Mouse (Mus musculus): ENCODE measurements around the gene Trip4.

Trip4 gene

DNA sequence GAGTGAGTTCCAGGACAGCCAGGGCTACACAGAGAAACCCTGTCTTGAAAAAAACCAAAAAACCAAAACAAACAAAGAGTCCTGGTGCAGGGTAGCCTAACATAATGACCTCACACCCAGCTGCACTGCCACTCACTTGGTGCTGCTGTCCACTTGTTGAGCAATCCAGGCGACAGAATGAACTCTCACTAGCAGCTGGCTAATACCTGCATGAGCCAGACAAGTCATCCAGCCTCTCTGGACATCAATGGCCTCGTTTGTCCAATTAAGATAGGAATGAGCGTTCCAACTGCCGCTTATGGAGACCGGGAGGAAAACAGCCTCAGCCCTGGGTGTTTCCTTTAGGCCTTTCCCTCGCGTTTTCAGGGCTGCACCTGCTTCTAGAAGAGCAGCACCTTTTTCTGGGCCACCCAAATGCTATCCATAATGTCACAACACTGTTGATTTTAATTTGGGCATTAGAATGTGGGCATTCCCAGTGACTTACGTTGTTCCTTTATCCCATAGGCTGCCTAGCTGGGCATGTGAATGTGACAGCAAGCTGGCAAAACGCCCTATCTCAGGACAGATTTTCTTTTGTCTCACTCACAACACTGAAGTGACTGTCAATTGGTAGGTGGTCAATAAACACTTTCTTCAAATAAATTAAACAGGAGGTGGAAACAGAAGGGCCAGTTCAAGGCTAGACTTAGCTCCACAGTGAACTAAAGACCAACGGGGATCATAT, 73.8 kb downstream of the Trip4 start:
- DNase-seq (ENCODE audit: low read depth, low spot score): no peak

DNA sequence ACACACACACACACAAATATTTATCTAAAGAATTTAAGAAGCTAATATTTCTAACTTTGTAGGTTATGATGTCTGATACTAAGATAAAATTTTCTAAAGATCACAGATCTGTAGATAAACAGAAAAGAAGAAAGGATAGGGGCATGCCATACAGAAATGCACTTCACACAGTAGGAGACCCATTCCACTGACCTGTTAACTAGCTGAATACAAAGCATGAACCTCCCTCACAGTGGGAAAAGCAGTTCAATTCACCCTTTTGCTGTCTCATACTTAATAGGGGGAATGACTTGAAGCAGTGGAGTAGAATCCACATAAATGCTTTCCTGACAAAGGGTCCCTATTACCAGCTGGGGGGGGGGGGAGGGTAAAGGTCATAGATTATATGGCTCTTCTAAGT, 75.0 kb downstream of the Trip4 start:
- no peak for DNase-seq (ENCODE audit: low read depth, low spot score)

DNA sequence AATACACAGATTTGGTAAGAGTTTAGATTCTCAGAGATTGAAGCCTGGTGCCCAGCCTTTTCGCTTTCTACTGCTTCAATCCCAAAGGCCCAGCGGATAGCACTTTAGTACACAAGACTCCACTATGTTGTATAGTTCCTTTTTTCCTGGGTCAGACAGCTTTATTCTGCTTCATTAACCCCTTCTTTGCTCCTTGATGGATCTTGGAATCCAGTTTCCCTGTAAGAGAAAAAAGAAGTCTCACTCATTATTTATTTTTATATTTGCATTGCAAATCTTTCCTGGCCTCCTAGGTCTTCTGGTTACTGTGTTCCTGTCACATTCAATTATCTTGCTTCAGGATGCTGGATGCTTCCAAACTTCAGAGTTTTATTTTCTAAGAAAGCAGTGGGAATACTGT, 75.4 kb downstream of the Trip4 start:
- DNase-seq (ENCODE audit: low read depth, low spot score): no peak

DNA sequence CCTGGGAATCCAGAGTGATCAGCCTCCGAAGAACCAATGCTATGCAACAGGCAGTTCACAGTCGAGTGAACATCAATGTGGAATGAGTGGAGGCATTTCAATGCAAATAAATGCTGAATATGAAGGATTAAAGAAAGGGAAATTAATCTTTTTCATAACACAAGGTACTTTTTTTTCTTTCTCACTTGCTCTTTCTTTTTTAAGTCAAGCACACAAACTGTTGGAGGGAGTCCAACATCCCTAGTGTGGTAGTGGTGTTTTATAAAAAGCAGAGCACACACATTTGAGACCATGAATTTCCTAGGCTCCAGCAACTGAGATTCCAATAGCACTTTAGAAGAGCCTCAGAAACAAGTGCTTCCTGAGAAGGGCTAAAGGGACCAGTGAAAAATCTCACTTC, 76.6 kb downstream of the Trip4 start:
- DNase-seq (ENCODE audit: low read depth, low spot score): no peak

DNA sequence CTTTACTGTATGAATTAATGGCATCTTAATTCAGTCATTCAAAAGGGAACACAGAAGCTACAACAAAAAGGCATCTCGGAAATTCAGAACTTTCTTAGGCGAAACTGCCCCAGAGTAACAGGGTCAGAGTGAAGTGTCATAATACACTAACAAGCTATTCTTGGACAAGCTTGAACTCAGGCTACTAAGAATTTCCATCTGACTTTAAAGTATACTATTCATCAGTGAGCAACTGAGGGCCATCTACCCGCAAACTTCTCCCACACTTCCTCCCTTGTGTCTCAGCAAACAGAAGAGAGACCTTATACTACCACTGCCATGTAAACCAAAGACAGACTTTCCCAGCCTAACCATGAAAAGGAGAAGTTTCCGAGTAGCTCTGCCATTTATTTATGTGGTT, 77.4 kb downstream of the Trip4 start:
- DNase-seq (ENCODE audit: low read depth, low spot score): no peak

DNA sequence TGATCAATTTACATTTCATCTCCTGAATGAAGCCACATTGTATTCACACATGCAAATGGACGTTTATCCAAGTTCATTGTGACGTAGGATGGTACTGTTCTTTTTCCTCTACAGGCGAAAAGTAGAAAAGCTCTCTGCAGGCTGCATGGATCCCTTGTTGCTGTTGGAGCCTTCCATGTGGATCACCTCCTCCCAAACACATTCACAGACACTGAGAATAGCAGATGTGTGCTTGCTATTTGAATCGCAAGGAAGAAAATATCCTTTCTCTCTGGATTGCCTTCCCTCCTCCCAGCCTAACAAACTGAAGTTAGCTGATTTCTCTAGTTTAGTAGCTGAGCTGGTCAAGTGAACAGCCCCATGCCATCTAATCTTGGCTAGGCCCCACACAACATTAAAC, 78.3 kb downstream of the Trip4 start:
- DNase-seq (ENCODE audit: low read depth, low spot score): no peak

DNA sequence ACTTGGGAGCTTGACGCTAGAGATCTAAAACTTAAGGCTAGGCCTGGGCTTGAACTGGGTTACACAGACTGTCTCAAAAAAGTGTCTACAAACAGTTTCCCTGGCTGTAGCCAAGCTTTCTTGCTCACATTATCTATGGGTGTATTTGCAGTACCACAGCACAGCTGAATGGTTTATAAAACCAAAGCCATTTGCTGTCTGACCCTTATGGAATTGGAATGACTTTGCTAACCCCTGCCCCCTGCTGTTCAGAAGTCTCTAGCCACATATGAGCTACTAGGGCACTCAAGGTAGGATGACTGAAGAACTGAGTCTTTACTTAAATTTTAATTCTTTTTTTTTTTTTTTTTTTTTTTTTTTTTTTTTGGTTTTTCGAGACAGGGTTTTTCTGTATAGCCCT, 79.2 kb downstream of the Trip4 start:
- DNase-seq (ENCODE audit: low read depth, low spot score): peak; percentile 56

DNA sequence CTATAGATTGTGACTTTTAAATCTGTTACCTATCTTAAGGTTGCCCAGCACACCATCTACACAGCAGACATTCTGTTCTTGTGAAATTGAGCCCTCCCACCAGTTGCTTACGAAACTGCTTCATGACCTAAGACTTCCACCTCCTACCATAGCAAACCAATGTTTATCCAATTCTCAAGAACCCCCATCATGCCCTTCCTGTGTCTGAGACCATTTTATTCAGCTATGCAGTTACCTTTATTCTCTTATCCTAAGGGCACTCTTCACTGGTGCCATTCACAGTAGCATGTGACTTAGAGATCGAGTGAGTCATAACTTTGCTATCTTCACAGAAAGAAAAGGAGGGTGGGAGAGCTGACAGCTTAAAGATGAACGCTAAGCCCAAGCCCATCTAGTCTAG, 80.1 kb downstream of the Trip4 start:
- DNase-seq (ENCODE audit: low read depth, low spot score): no peak

DNA sequence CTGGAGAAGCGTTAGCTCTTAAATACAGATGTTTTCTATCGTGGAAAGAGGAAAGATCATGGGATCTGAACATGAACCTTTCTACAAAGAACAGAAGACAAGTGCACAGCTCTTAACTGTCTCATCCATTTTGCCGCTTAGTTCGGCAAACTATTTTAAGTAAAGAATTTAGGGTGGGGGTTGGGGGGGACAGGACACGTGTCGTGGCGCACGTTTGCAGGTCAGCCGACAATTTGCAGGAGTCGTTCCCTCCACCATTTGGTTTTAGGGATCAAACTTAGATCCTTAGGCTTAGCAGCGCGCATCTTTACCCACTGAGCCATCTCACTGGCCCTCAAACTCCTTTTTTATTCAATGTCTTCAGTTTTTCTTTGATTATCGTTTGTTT, 80.6 kb downstream of the Trip4 start:
- DNase-seq (ENCODE audit: low read depth, low spot score): no peak

DNA sequence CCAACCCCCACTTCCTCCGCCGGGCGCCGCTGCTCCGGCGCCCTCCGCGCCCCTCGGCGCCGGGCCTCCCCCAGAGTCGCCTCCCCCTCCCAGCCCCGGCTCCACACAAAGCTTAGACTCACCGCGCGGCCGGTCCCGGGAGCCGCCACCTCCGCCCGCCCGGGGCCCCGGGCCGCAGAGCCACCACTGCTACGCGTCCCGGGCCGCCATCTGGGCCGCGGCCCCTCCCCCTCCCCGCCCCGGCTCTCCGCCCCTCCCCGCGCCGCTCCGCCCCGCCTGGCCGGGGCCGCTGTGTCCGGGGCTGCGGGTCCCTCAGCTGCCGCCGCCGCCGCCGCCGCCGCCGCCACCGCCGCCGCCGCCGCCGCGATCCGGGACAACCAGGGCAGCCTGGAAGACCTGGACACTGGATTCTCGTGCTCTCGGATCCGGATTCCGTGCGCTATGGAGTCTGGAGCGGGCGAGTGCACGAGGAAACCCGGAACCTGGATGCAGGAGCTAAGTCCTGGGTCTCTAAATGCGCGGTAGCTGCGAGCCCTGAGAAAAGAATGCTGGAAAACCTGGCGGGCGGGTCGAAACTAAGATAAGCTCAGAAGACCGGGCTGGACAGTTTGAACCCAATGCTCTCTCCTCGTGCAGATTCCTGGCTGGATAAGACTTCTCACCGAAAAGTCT, 81.1 kb downstream of the Trip4 start, which contains the start of gene Zfp609:
TSS of gene Zfp609 (minus strand) at position 221 of the 672 bp plus-strand sequence.
- peak; percentile 97 for DNase-seq (ENCODE audit: low read depth, low spot score)

DNA sequence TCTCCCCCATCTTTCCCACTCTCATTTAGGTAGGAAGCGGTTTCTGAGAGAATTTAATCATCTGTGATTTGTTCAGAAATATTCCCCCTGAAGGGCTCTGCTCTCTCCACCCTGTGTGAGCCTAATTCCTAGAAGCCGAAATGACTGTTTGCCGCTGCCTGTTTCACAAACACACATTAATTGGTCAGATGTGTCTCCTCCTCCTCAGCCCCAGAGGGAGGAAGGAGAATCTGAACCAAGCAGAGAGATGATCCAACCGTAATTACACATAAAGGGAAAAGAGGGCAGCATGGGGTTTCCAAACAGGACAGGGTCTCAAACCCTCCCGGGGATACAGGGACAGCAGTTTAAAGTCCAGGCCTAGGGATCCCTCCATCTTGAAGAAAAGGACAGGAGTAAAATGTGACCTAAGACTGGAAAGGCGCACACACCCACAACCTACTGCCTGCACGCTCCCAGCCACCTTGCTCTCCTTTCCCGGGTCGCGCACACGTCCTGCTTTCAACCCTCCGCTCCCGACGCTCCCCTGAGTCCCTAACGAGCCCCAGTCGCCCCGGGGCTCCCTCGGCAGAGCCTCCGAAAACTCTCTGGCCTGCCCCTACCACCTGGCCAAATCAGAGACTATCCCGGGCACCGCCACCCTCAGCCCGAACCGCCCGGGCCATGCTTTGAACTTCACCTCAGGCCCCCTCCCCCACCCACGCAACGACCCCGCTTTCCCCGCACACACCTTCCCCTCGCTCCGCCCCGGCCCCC, 81.8 kb downstream of the Trip4 start:
- peak; percentile 74 for DNase-seq (ENCODE audit: low read depth, low spot score)

DNA sequence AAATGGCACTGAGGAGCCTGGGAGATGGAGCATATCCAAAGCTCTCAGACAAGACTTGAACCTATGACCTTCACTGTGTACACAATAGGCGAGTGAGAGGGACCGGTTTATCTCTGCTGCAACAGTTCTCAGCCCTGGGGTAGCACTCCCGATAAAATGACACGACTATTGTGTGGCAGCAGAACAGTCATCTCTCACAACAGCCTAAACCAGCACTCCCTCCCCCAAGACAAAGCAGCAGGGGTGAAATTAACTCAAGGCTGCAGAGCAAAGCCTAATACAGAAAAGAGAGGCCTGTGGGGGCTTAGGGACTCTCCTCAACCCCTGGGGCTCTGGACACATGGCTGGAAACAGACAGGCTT, 82.4 kb downstream of the Trip4 start:
- DNase-seq (ENCODE audit: low read depth, low spot score): peak; percentile 18

DNA sequence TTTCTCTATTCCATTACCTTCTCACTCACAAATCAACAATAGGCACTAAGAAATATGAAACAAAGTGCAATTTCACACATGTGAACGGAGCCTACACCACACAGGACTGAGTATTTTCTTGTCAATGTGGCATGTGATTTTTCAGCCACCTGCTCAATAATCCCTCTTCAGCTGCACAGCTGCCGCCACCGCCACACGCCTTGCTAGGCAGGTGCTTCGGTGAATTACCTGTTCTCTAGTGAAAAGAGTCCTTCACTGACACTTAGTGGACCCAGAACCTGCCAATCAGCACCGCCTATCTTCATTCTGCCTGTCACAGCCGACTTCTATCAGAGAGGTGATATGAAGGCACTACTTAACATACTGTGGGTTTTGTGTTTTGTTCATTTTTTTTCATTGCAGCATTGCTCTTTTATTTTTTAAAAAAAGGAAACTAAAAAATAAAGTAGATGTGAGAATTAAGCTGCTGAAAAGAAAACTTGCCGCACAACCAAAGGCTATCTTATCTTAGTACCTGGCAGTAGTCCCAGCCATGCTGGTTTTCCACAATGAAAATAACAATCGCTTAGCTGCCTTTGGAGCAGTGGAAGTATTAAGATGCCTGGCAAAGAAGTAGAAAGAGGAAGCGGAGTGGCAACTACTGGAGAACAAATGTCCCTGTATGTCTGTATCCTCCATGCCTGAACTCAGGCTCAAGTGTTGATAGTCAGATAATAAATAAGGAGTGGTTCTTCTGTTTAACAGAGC, 84.7 kb downstream of the Trip4 start:
- no peak for DNase-seq (ENCODE audit: low read depth, low spot score)

DNA sequence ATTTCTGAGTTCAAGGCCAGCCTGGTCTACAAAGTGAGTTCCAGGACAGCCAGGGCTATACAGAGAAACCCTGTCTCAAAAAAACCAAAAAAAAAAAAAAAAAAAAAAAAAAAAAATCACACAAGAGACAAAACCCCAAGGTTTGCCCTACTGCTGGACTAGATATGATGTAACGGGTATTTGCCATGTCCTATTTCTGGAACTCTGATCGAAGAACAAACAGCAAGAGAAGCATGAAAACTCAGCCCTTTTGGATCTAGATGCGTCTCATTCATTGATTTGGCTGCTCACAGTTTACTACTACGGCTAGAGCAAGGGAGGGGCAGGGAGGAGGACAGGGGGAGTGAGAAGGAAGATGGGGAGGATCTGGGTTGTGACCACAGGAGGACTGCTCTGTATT, 86.6 kb downstream of the Trip4 start:
- no peak for DNase-seq (ENCODE audit: low read depth, low spot score)

DNA sequence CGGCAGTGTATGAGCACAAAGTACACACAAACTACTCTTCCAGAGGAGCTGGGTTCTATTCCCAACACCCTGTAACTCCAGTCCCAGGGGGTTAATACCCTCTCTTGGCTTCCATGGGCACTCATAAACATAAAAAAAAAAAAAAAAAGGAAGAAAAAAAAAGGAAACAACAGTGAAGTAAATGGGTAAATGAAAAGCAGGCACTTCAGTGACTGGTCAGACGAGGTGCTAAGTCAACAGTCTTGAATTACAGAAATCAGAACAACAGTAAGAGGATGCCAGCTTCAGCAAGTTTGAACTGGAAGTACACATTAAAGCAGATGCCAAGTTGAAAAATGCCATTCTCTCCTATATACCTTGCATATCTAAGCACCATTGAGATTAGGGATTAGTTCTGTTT, 88.3 kb downstream of the Trip4 start:
- DNase-seq (ENCODE audit: low read depth, low spot score): no peak

DNA sequence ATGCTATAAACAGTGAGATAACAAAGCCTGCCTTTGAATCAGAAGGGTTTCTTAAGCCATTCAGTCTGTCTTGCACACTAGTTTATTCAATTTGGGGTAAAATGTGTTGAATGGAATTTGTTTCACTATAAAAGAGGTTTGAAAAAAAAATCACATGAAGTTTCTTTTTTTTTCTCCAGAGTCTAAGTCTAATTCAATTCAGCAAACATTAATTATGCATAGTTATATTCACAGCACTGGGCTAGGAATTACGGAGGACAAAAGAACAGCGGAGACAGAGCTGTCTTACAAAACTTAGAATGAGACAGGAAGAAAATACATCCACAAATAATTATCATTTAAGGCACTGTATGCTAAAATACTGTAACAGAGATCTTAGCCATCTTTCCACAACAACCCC, 90.2 kb downstream of the Trip4 start:
- DNase-seq (ENCODE audit: low read depth, low spot score): no peak

DNA sequence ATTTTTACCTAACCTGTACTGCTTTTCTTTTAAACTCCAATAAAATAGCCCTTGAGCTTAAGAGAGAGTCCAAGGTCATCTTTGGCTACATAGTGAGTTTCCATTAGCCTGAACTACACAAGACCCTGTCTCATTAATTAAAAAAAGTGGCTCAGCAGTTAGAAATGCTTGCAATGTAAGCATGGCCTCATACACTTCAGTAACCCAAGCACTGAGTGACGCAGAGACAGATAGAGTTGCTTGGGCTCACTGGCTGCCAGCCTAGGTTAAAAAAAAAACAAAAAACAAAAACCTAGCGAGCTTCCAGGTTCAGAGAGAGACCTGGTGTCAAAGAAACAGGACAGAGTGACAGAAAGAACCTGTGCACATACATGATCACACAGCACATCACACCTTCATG, 95.8 kb downstream of the Trip4 start:
- no peak for DNase-seq (ENCODE audit: low read depth, low spot score)

DNA sequence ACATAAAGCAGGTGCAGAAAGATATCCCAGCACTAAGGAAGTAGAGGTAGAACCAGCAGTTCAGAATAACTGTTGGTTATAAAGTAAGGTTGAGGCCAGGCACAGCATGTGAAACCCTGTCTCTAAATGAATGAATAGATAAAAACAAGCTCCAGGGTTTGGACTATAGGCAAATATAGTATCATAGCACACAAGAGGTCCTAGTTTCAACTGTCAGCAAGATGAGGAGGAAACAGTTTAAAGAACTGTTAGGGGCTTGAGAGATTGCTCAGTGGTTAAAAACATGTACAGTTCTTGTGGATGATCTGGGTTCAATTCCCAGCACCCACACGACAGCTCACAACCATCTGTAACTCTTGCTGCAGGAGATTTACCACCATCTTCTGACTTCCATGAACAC, 96.8 kb downstream of the Trip4 start:
- DNase-seq (ENCODE audit: low read depth, low spot score): no peak

DNA sequence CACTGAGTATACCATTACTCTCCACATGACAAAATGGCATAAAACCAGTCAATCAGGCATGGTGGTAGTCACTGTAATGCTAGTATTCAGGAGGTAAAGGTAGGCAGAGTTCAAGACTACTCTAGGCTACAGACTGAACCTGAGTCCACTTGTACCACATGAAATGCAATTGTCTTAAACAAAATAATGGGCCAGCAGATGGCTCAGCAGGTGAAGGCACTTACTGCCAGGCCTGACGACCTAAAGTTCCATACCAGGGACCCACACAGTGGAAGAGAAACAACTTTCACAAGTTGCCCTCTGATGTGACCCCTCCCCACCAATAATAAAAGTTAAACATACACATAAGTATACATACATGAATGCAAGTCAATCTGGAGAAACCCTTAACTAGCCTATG, 100.8 kb downstream of the Trip4 start:
- no peak for DNase-seq (ENCODE audit: low read depth, low spot score)

DNA sequence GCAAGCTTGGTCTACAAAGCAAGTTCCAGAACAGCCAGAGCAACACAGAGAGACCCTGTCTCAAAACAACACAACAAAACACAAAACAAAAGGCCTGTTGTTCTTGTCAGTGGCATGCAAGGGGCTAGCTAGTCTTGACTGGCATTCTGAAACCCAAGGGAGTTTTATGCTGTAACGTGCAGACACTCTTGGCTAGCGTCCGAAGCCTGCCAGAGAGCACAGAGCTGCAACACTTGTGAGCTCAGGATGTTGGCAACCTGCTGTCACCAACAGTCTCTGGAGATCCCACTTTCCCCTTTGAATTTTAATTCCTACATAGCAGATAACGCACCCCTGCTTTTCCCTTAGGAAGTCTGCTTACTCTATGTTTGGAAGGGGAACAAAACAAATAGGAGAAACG, 101.3 kb downstream of the Trip4 start:
- DNase-seq (ENCODE audit: low read depth, low spot score): no peak

DNA sequence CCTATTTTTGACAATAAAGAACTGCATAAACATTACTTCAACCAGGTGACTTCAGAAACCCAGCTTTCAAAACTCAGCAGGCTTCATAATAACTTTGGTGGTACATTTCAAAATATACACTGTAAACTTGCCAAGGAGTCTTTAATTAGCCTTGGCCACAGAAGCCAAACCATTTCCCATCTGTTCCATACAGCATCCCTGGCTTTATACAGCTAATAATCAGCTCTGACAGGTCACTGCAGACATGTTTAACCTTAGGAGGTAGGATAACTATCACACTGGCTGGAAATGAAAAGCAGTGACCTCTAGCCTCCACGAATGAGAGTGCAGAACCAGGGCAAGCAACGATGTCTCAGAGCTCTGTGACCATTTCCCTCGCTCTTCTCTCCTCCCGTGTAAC, 108.8 kb downstream of the Trip4 start:
- DNase-seq (ENCODE audit: low read depth, low spot score): no peak

DNA sequence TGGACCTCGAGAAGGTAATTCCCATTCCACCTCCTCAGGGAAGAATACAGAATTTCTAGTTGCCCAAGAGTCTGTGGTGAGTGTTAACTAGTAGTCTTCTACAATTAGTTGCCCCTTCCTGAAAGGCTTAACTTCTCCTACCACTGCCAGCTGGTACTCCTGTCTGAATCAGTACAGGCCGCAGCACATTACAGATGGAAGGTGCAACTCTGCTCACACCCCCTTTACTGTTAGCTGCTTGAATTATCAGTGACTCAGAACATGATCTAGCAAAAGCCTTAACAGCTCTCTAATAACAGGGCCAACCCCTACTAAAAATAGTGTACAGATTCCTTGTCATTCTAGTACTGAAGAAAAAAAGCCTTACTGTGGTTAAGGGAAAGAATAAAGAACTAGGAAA, 112.9 kb downstream of the Trip4 start:
- DNase-seq (ENCODE audit: low read depth, low spot score): no peak

All from ZHBTc4 (cell line).